Comparison of ENCODE assay signal across 37 mouse cellular contexts in genomic region chr17:40190192-40190591, GRCm38 (mm10). TPM values are rescaled to one million over a fixed set of nuclear protein-coding genes. Genes with fewer than 3 reads are reported as not detected.
"Had no signal": no experiment of that assay in that cellular context is flagged by ENCODE, and none has a peak within 500 bp of the region (broad histone marks: within the 10 kb centered on the region; RNA-seq: fewer than 3 reads in every experiment).

No protein-coding gene starts in this region.

RNA-seq across cellular contexts. Expression of gene Pgk2, which starts 18.2 kb away (rescaled TPM):
- total RNA-seq: gastrocnemius, adult 2 months; gastrocnemius, postnatal 10 days; gastrocnemius, postnatal 25 days; gastrocnemius, postnatal 4 days; granulocyte monocyte progenitor cell, adult 5-6 weeks; heart, adult 18-20 months; heart, adult 8-10 months; heart, postnatal 10 days; heart, postnatal 25 days; heart, postnatal 4 days; hindbrain, postnatal 0 days; layer of hippocampus, adult 18-20 months; layer of hippocampus, adult 8-10 months; layer of hippocampus, postnatal 14 days; layer of hippocampus, postnatal 36 days; left cerebral cortex, adult 18-20 months; left cerebral cortex, adult 8-10 months; left cerebral cortex, postnatal 10 days; left cerebral cortex, postnatal 25 days; left cerebral cortex, postnatal 4 days; liver, adult 2 months had no signal
- polyA plus RNA-seq: heart, embryonic 10.5 days; heart, embryonic 12.5 days; heart, embryonic 14.5 days; heart, embryonic 16.5 days; hindbrain, embryonic 10.5 days; hindbrain, embryonic 13.5 days; hindbrain, embryonic 15.5 days; hindbrain, postnatal 0 days; intestine, embryonic 14.5 days; intestine, embryonic 16.5 days; kidney, embryonic 15.5 days; kidney, postnatal 0 days; large intestine, adult 2 months; limb, embryonic 11.5 days; limb, embryonic 13.5 days; limb, embryonic 15.5 days; liver, adult 2 months; liver, embryonic 12.5 days had no signal

RNA-seq across cellular contexts. Expression of gene Crisp3, which starts 51.9 kb away (rescaled TPM):
- total RNA-seq: gastrocnemius, adult 2 months; gastrocnemius, postnatal 10 days; gastrocnemius, postnatal 25 days; gastrocnemius, postnatal 4 days; granulocyte monocyte progenitor cell, adult 5-6 weeks; heart, adult 18-20 months; heart, adult 8-10 months; heart, postnatal 10 days; heart, postnatal 25 days; heart, postnatal 4 days; layer of hippocampus, adult 18-20 months; layer of hippocampus, adult 8-10 months; layer of hippocampus, postnatal 14 days; layer of hippocampus, postnatal 36 days; left cerebral cortex, adult 18-20 months; left cerebral cortex, adult 8-10 months; left cerebral cortex, postnatal 10 days; left cerebral cortex, postnatal 25 days; left cerebral cortex, postnatal 4 days; liver, adult 2 months had no signal
- polyA plus RNA-seq: heart, embryonic 10.5 days; heart, embryonic 12.5 days; heart, embryonic 14.5 days; heart, embryonic 16.5 days; hindbrain, embryonic 10.5 days; hindbrain, embryonic 13.5 days; intestine, embryonic 14.5 days; intestine, embryonic 16.5 days; kidney, embryonic 15.5 days; limb, embryonic 11.5 days; limb, embryonic 13.5 days; limb, embryonic 15.5 days; liver, adult 2 months; liver, embryonic 12.5 days had no signal
